Mouse (Mus musculus) erythroblast, embryonic 14.5 days (primary cell): Measurements from ENCODE around the gene Tmem163.

ENCODE experiments used
- GATA1 ChIP-seq: IDR thresholded peaks from 2 replicates; pipeline ENCODE4 v1.6.1; 2012; ENCODE audit warnings: low read length, inconsistent platforms, mixed read lengths
- TAL1 ChIP-seq: IDR thresholded peaks from 3 replicates; pipeline ENCODE4 v1.6.1; 2012; ENCODE audit warnings: low read length, inconsistent platforms, mixed read lengths

- TF ChIP-seq GATA1 (no peak), TAL1 (no peak)
Measured at GRCm38 (mm10) chr1:127508921-127509320, 170.4 kb downstream of the Tmem163 start.
